Mouse (Mus musculus) myocyte (in vitro differentiated cells): ENCODE data around the gene Mybpc1.

Source experiments
- MAX ChIP-seq: IDR thresholded peaks from one replicate; pipeline ENCODE4 v1.6.1; 2011; ENCODE audit warnings: low read depth, mild to moderate bottlenecking, control low read depth
- MYOD1 ChIP-seq, 3 experiments: IDR thresholded peaks; one replicate each; pipeline ENCODE4 v1.6.1; 2011; ENCODE audit warnings: control low read depth in 2 of 3, low read depth in 2 of 3, mild to moderate bottlenecking in 2 of 3, moderate library complexity in 1 of 3; ENCODE audit not compliant: insufficient read length in 2 of 3, control insufficient read depth in 1 of 3
- POLR2A ChIP-seq: IDR thresholded peaks from one replicate; pipeline ENCODE4 v1.6.1; 2011; ENCODE audit warnings: low read depth, mild to moderate bottlenecking, control low read depth, moderate library complexity; ENCODE audit not compliant: insufficient read length

DNA sequence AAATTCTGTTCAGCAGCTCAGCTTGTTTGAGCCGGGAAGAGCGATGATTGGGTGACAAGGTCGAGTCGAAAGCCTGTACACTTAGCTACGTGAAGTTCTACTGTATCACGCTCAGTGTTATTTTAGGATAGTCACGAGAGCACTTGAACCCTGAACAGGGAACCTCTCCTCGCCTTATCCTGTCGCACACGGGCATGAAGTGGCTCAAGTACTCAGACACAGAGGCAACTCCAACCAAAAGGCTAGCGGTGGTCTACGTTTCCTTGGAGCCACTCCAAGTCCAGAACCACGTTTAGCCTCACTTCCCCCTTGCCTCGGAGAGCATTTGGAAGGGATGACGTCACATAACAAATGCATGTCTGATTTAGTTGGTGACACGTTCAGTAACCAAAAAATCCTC lies 17.7 kb upstream of the Mybpc1 start:
- TF ChIP-seq POLR2A (no peak), MYOD1 (IDR thresholded peaks at IDR 0.05; ENCODE audit: control insufficient read depth in 1 of 3, insufficient read length in 2 of 3, low read depth in 2 of 3) (no peak), MAX (no peak)
